Mouse (Mus musculus): ENCODE results near the gene Ephb3. TPM values are rescaled to one million over a fixed set of nuclear protein-coding genes. Genes with fewer than 3 reads are reported as not detected.

The Ephb3 gene
- polyA plus RNA-seq, 1 experiment from 2014 or later = 14.6 TPM

DNA sequence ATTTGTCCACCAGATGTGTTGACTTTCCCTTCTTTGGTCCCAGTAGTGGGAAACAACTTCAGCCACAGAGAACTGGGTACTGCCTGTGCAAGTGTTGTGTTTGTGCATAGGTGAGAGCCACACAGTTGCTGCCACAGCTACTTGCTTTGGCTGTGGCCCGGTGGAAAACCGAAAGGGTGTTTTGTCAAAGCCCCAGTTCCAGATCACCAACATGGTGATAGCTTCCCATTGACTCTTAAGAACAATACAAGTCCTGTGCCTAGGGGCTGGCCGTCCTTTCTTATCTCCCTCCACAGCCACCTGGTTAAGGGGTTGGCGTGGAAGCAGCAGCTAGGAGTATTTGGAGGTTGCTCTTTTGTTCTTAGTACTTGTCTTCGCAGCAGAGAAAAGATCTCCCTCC lies 5.6 kb downstream of the Ephb3 start:
- WGBS = 11% methylated on average over 5 of the region's 5 CpGs
- Histone ChIP-seq H3K27me3 (ENCODE audit: low read depth, poor library complexity, severe bottlenecking) (peaks cover 42% of the 10 kb centered on the region), H3K4me1 (peaks cover 86% of the 10 kb centered on the region), H3K27ac (replicated peaks) (peak overlapping the region; percentile 93), H3K4me3 (peak overlapping the region; percentile 52), H3K36me3 (peaks cover 21% of the 10 kb centered on the region), H3K9me3 (replicated peaks) (no peaks in the 10 kb centered on the region)
- no peak for DNase-seq (ENCODE audit: low spot score)

GRCm38 (mm10) chr16:21210667-21211338 lies 6.2 kb downstream of the Ephb3 start:
- H3K27ac ChIP-seq (replicated peaks) = peak overlapping the region; percentile 93
- peaks cover 87% of the 10 kb centered on the region for H3K4me1 ChIP-seq
- H3K27me3 ChIP-seq (ENCODE audit: low read depth, poor library complexity, severe bottlenecking) = peaks cover 46% of the 10 kb centered on the region
- WGBS = under 1% methylated on average over 25 of the region's 25 CpGs
- peaks cover 26% of the 10 kb centered on the region for H3K36me3 ChIP-seq
- H3K9me3 ChIP-seq (replicated peaks) = no peaks in the 10 kb centered on the region
- DNase-seq (ENCODE audit: low spot score) = peak; percentile 92
- H3K4me3 ChIP-seq = peak overlapping the region; percentile 52

- Histone ChIP-seq H3K36me3 (peaks cover 33% of the 10 kb centered on the region), H3K27me3 (ENCODE audit: low read depth, poor library complexity, severe bottlenecking) (peaks cover 43% of the 10 kb centered on the region), H3K9me3 (replicated peaks) (no peaks in the 10 kb centered on the region), H3K4me3 (peak overlapping the region; percentile 52), H3K4me1 (peaks cover 87% of the 10 kb centered on the region), H3K27ac (replicated peaks) (peak overlapping the region; percentile 93)
- DNase-seq (ENCODE audit: low spot score) = peak; percentile 33
- 25% methylated on average over 4 of the region's 4 CpGs for WGBS
Measured at GRCm38 (mm10) chr16:21211501-21211900, 6.9 kb downstream of the Ephb3 start.

- Histone ChIP-seq H3K27me3 (ENCODE audit: low read depth, poor library complexity, severe bottlenecking) (peaks cover 44% of the 10 kb centered on the region), H3K36me3 (peaks cover 41% of the 10 kb centered on the region), H3K4me3 (peak overlapping the region; percentile 33), H3K27ac (replicated peaks) (peak overlapping the region; percentile 93), H3K4me1 (peaks cover 87% of the 10 kb centered on the region), H3K9me3 (replicated peaks) (no peaks in the 10 kb centered on the region)
- WGBS = 10% methylated on average over 1 of the region's 1 CpGs
- DNase-seq (ENCODE audit: low spot score) = peak; percentile 81
Measured at GRCm38 (mm10) chr16:21212369-21212768, 7.8 kb downstream of the Ephb3 start.

GRCm38 (mm10) chr16:21213939-21214338 lies 9.4 kb downstream of the Ephb3 start:
- H3K9me3 ChIP-seq (replicated peaks) = no peaks in the 10 kb centered on the region
- no peak for DNase-seq (ENCODE audit: low spot score)
- WGBS = 97% methylated on average over 7 of the region's 7 CpGs
- peaks cover 74% of the 10 kb centered on the region for H3K4me1 ChIP-seq
- H3K27me3 ChIP-seq (ENCODE audit: low read depth, poor library complexity, severe bottlenecking) = peaks cover 46% of the 10 kb centered on the region
- H3K36me3 ChIP-seq = peaks cover 57% of the 10 kb centered on the region
- no peak overlapping the region for H3K27ac ChIP-seq (replicated peaks)
- no peak overlapping the region for H3K4me3 ChIP-seq

- Histone ChIP-seq H3K9me3 (replicated peaks) (no peaks in the 10 kb centered on the region), H3K4me3 (no peak overlapping the region), H3K4me1 (peaks cover 67% of the 10 kb centered on the region), H3K27me3 (ENCODE audit: low read depth, poor library complexity, severe bottlenecking) (peaks cover 43% of the 10 kb centered on the region), H3K36me3 (peaks cover 62% of the 10 kb centered on the region), H3K27ac (replicated peaks) (0 out of 2 replicates have a peak overlapping the region, but pooled peaks have one; percentile 19)
- DNase-seq (ENCODE audit: low spot score) = no peak
- WGBS = 91% methylated on average over 17 of the region's 17 CpGs
Measured at GRCm38 (mm10) chr16:21214803-21215202, 10.2 kb downstream of the Ephb3 start.

GRCm38 (mm10) chr16:21216047-21216446 lies 11.5 kb downstream of the Ephb3 start:
- peaks cover 54% of the 10 kb centered on the region for H3K4me1 ChIP-seq
- no peaks in the 10 kb centered on the region for H3K9me3 ChIP-seq (replicated peaks)
- 22% methylated on average over 4 of the region's 4 CpGs for WGBS
- peak overlapping the region; percentile 52 for H3K27ac ChIP-seq (replicated peaks)
- peaks cover 74% of the 10 kb centered on the region for H3K36me3 ChIP-seq
- H3K27me3 ChIP-seq (ENCODE audit: low read depth, poor library complexity, severe bottlenecking) = peaks cover 43% of the 10 kb centered on the region
- peak overlapping the region; percentile 14 for H3K4me3 ChIP-seq
- peak; percentile 63 for DNase-seq (ENCODE audit: low spot score)

GRCm38 (mm10) chr16:21217233-21217632 lies 12.7 kb downstream of the Ephb3 start:
- Histone ChIP-seq H3K27ac (replicated peaks) (no peak overlapping the region), H3K36me3 (peaks cover 86% of the 10 kb centered on the region), H3K4me1 (peaks cover 42% of the 10 kb centered on the region), H3K4me3 (no peak overlapping the region), H3K27me3 (ENCODE audit: low read depth, poor library complexity, severe bottlenecking) (peaks cover 43% of the 10 kb centered on the region), H3K9me3 (replicated peaks) (no peaks in the 10 kb centered on the region)
- 88% methylated on average over 14 of the region's 14 CpGs for WGBS
- no peak for DNase-seq (ENCODE audit: low spot score)

DNA sequence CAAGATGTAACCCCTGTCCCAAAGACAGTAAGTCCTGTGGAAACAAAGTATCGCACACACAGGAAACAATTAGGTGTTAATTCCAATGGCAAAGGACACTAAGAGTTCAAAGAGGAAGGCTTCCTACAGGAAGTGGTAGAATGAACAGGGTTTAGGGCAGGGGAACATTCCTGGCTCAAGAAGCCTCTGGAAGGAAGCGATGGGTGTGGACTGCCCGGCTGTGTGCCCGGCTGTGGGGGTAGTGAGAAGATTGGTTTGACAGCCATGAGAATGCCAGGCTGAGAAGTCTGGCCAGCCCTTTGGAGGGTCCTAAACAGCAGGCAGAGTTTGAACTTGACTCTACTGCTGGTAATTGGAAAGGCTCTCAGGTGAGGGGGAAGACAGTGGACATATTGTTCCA lies 15.1 kb downstream of the Ephb3 start:
- 94% methylated on average over 4 of the region's 4 CpGs for WGBS
- peaks cover 32% of the 10 kb centered on the region for H3K27me3 ChIP-seq (ENCODE audit: low read depth, poor library complexity, severe bottlenecking)

DNA sequence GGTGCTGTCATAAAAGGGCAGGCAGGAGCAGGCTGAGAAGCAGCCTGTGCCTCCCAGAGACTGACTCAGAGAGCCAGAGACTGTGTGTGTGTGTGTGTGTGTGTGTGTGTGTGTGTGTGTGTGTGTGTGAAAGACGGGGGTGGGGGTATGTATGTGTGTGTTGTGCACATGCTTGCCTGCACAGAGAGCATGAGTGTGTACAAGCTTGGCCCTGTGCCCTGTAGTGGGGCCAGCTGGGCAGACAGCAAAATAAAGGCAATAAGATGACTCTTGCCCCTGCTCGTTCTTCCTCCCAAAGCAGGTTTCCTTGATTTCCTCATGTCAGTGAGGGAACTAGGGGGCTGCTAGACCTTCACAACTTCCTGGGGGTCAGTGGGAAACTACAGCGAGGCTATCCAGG lies 18.5 kb downstream of the Ephb3 start:
- Histone ChIP-seq H3K36me3 (peaks cover 64% of the 10 kb centered on the region), H3K4me3 (no peak overlapping the region), H3K27ac (replicated peaks) (0 out of 2 replicates have a peak overlapping the region, but pooled peaks have one; percentile 9), H3K27me3 (ENCODE audit: low read depth, poor library complexity, severe bottlenecking) (peaks cover 10% of the 10 kb centered on the region), H3K4me1 (peaks cover 13% of the 10 kb centered on the region), H3K9me3 (replicated peaks) (no peaks in the 10 kb centered on the region)
- 94% methylated on average over 3 of the region's 3 CpGs for WGBS
- no peak for DNase-seq (ENCODE audit: low spot score)

More for the DNA sequence above, 15.1 kb downstream of the Ephb3 start:
- no peak for DNase-seq (ENCODE audit: low spot score)
- Histone ChIP-seq H3K9me3 (replicated peaks) (no peaks in the 10 kb centered on the region), H3K36me3 (peaks cover 97% of the 10 kb centered on the region), H3K4me3 (no peak overlapping the region), H3K27ac (replicated peaks) (no peak overlapping the region), H3K4me1 (peaks cover 37% of the 10 kb centered on the region)

GRCm38 (mm10) chr16:21224648-21225240 lies 20.2 kb downstream of the Ephb3 start:
- no peak overlapping the region for H3K27ac ChIP-seq (replicated peaks)
- peaks cover 13% of the 10 kb centered on the region for H3K4me1 ChIP-seq
- no peak for DNase-seq (ENCODE audit: low spot score)
- H3K27me3 ChIP-seq (ENCODE audit: low read depth, poor library complexity, severe bottlenecking) = no peaks in the 10 kb centered on the region
- no peak overlapping the region for H3K4me3 ChIP-seq
- no peaks in the 10 kb centered on the region for H3K9me3 ChIP-seq (replicated peaks)
- 31% methylated on average over 4 of the region's 4 CpGs for WGBS
- peaks cover 47% of the 10 kb centered on the region for H3K36me3 ChIP-seq

- WGBS = 75% methylated on average over 6 of the region's 6 CpGs
- peaks cover 13% of the 10 kb centered on the region for H3K4me1 ChIP-seq
- H3K36me3 ChIP-seq = peaks cover 28% of the 10 kb centered on the region
- H3K4me3 ChIP-seq = no peak overlapping the region
- no peak for DNase-seq (ENCODE audit: low spot score)
- no peaks in the 10 kb centered on the region for H3K9me3 ChIP-seq (replicated peaks)
- 0 out of 2 replicates have a peak, but pooled peaks cover 6% of the 10 kb centered on the region for H3K27me3 ChIP-seq (ENCODE audit: low read depth, poor library complexity, severe bottlenecking)
- no peak overlapping the region for H3K27ac ChIP-seq (replicated peaks)
Measured at GRCm38 (mm10) chr16:21226629-21227028, 22.1 kb downstream of the Ephb3 start.

GRCm38 (mm10) chr16:21235135-21235534 lies 30.6 kb downstream of the Ephb3 start:
- no peak overlapping the region for H3K4me3 ChIP-seq
- H3K27ac ChIP-seq (replicated peaks) = no peak overlapping the region
- H3K4me1 ChIP-seq = peaks cover 23% of the 10 kb centered on the region
- no peaks in the 10 kb centered on the region for H3K36me3 ChIP-seq
- peaks cover 33% of the 10 kb centered on the region for H3K27me3 ChIP-seq (ENCODE audit: low read depth, poor library complexity, severe bottlenecking)
- H3K9me3 ChIP-seq (replicated peaks) = no peaks in the 10 kb centered on the region
- DNase-seq (ENCODE audit: low spot score) = no peak
- WGBS = 65% methylated on average over 8 of the region's 8 CpGs

Data from midbrain, embryonic 10.5 days (tissue).